Mouse (Mus musculus) thymus, adult 2 months (tissue): Measurements from ENCODE around the gene Grk5. TPM values are rescaled to one million over a fixed set of nuclear protein-coding genes. Genes with fewer than 3 reads are reported as not detected.

Source experiments
- DNase-seq: peaks from one replicate; pipeline ENCODE4 v3.0.0; 2021
- H3K27ac ChIP-seq: fragments of 200-500 bp; 2 replicates; pipeline ENCODE4 v1.5.1; 2012; ENCODE audit warnings: low read length, control low read depth; ENCODE audit not compliant: control insufficient read depth, insufficient read depth
- H3K27me3 ChIP-seq: fragments of 200-500 bp; 2 replicates; pipeline ENCODE4 v1.6.1; 2012; ENCODE audit warnings: mild to moderate bottlenecking, low read length, moderate library complexity, mixed read lengths; ENCODE audit not compliant: control insufficient read depth, insufficient read depth
- H3K36me3 ChIP-seq: fragments of 200-500 bp; 2 replicates; pipeline ENCODE4 v1.6.1; 2012; ENCODE audit warnings: mild to moderate bottlenecking, low read length, moderate library complexity; ENCODE audit not compliant: control insufficient read depth, insufficient read depth
- H3K4me1 ChIP-seq: fragments of 200-500 bp; replicated peaks from 2 replicates; pipeline ENCODE4 v1.6.1; 2012; ENCODE audit warnings: low read length; ENCODE audit not compliant: control insufficient read depth, insufficient read depth
- H3K4me3 ChIP-seq: fragments of 200-500 bp; 2 replicates; pipeline ENCODE4 v1.5.1; 2012; ENCODE audit warnings: mild to moderate bottlenecking, low read length, control low read depth, moderate library complexity; ENCODE audit not compliant: control insufficient read depth, insufficient read depth
- CTCF ChIP-seq: fragments of 200-500 bp; IDR thresholded peaks from 2 replicates; pipeline ENCODE4 v1.5.1; 2012; ENCODE audit warnings: mild to moderate bottlenecking, control low read depth, low read length, moderate library complexity, borderline replicate concordance; ENCODE audit not compliant: control insufficient read depth, poor library complexity, insufficient read depth; ENCODE audit errors: extremely low read depth
- POLR2A ChIP-seq: fragments of 200-500 bp; IDR thresholded peaks from 2 replicates; pipeline ENCODE4 v1.6.1; 2012; ENCODE audit warnings: mild to moderate bottlenecking, low read length, control low read depth, moderate library complexity; ENCODE audit not compliant: control insufficient read depth, poor library complexity, insufficient read depth; ENCODE audit errors: extremely low read depth
- WGBS: fragments of 180-500 bp; shearing (Covaris S2); methylation state at CpG from one replicate; pipeline ENCODE4 v1.1.7; 2018; 5-methylcytosine and 5-hydroxymethylcytosine counted together
- polyA plus RNA-seq: library from polyadenylated mRNA; depleted of rRNA; stranded (reverse); fragments of >200 nt; gene quantifications from 2 replicates; pipeline ENCODE4 v1.2.3, GENCODE M21; 2012

Gene Grk5
- polyA plus RNA-seq, 1 experiment, result 2.0 TPM

DNA sequence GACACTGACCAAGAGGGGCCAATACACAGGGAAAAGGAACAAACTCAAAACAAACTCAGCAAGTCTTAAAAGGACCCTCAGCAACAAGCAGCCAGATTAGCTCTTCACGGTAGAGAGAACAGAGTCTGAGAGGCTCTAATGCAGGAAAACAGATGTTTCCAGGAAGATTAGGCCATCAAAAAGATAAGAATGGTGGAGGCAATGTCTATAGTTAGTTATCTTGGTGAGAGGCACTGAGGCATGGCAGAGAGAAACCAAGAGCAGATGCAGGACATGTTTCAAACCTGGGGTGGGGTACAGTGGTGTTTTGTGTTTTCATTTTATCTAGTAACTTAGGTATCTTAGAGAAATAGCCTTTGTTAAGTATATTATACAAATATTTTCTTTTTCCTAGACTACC is 17.3 kb upstream of the Grk5 start:
- 65% methylated on average over 1 of the region's 1 CpGs for WGBS
- no peak overlapping the region for H3K4me3 ChIP-seq
- H3K4me1 ChIP-seq, result peaks cover 7% of the 10 kb centered on the region
- no peak for TF ChIP-seq POLR2A
- TF ChIP-seq CTCF, result no peak
- peaks cover 13% of the 10 kb centered on the region for H3K36me3 ChIP-seq
- no peaks in the 10 kb centered on the region for H3K27me3 ChIP-seq
- no peak overlapping the region for H3K27ac ChIP-seq
- DNase-seq, result no peak

DNA sequence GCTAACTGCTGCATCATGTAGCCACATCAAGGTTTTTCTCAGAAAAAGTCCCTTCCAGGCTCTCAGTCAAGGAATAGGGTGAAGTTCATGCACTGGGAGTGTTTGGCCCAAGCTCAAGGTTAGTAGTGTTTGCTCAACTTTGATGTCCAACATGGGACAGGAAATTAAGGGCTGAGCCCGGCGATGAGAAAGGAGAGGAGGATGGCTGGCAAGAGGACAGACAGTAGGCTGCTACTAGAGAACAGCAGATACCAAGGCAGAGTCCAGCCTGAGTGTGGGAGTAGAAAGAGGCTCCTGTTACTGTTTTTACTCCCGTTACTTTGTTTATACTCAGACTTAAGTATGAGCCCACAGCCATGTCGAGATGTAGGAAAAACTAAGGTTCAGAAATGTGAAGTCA is 16.0 kb upstream of the Grk5 start:
- TF ChIP-seq POLR2A (no peak), CTCF (no peak)
- no peak for DNase-seq
- Histone ChIP-seq H3K27ac (no peak overlapping the region), H3K4me3 (no peak overlapping the region), H3K36me3 (peaks cover 11% of the 10 kb centered on the region), H3K4me1 (peaks cover 7% of the 10 kb centered on the region), H3K27me3 (no peaks in the 10 kb centered on the region)
- WGBS, result 13% methylated on average over 4 of the region's 4 CpGs

DNA sequence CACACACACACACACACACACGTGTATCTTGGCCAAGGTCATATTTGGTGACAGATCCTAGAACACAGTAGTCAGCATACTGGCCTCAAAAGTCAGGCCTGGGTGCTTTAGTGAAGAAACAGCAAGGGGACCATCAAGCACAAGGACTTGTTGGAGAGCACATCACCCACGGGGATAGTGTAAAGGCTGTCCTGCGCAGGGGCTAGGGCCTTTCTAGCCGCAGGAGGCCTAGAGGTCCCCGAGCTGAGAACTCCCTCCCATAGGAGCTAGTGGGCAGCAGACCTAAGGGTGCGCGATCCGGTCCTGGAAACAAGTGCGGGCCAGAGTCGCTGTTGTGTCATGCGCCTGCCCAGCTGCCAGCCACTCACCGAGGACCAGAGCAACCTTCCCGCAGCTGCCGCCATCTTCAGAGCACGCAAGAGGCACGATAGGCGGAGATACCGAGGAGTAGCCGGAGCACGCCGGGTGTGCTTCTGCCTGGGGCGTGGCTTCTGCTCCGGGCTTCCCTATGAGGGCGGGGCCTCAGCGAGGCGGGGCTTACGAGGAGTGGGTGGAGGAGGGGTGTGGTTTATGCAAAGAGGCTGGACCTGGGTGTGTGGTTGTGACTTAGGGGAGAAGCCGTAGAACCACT is 15.4 kb upstream of the Grk5 start, which contains the start of gene Prdx3:
Prdx3 (minus strand) TSS at position 493 of the 631 bp plus-strand sequence.
- no peaks in the 10 kb centered on the region for H3K27me3 ChIP-seq
- peaks cover 7% of the 10 kb centered on the region for H3K4me1 ChIP-seq
- H3K36me3 ChIP-seq, result peaks cover 8% of the 10 kb centered on the region
- TF ChIP-seq POLR2A, result peak; percentile 63
- TF ChIP-seq CTCF, result no peak
- peak; percentile 99 for DNase-seq
- no peak within 1 kb of the TSS for H3K27ac ChIP-seq
- under 1% methylated on average over 28 of the region's 28 CpGs for WGBS
- H3K4me3 ChIP-seq, result peak within 1 kb of the TSS; percentile 70

DNA sequence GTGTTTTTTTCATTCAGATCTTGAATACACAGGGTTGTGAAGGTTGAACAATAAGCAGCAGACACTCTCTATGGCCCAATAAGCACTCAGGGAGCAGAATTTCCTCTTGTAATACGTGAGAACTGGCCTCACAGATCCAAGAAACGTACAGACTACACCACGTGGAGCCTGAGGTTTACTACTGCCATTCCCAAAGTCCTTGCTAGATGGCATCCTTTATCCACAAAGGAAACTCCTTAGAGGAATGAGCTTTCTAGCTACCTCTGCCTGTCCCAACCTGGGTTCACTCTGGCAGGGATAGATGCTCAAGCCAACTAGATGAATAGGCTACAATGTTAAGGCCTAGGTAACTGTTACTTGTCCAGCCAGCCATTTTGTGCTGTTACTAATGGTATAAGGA is 6.4 kb upstream of the Grk5 start:
- Histone ChIP-seq H3K27me3 (no peaks in the 10 kb centered on the region), H3K4me3 (no peak overlapping the region), H3K4me1 (no peaks in the 10 kb centered on the region), H3K36me3 (no peaks in the 10 kb centered on the region), H3K27ac (no peak overlapping the region)
- no peak for TF ChIP-seq POLR2A
- no peak for TF ChIP-seq CTCF
- whole genome bisulfite sequencing, result 88% methylated on average over 3 of the region's 3 CpGs
- no peak for DNase-seq

DNA sequence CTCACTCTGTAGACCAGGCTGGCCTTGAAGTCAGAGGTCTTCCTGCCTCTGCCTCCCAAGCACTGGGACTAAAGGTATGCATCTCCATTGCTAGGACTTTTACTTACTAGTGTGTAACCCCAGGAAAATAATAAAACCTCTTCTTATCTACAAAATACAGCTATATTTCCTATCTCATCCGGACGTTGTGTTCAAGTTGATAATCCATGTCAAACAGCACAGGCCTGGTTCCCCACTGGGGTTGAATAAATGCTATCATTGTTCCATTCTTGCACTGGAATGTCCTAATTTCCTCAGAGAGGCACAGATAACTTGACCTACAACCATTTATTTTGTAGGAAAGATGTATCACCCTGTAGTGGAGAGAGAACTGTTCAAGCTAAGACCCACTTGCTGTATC is 1.9 kb upstream of the Grk5 start:
- H3K4me3 ChIP-seq, result no peak overlapping the region
- no peaks in the 10 kb centered on the region for H3K36me3 ChIP-seq
- 0 out of 2 replicates have a peak, but pooled peaks cover 5% of the 10 kb centered on the region for H3K4me1 ChIP-seq
- no peaks in the 10 kb centered on the region for H3K27me3 ChIP-seq
- no peak overlapping the region for H3K27ac ChIP-seq
- 99% methylated on average over 2 of the region's 2 CpGs for WGBS
- DNase-seq, result no peak
- TF ChIP-seq POLR2A, result no peak
- no peak for TF ChIP-seq CTCF

DNA sequence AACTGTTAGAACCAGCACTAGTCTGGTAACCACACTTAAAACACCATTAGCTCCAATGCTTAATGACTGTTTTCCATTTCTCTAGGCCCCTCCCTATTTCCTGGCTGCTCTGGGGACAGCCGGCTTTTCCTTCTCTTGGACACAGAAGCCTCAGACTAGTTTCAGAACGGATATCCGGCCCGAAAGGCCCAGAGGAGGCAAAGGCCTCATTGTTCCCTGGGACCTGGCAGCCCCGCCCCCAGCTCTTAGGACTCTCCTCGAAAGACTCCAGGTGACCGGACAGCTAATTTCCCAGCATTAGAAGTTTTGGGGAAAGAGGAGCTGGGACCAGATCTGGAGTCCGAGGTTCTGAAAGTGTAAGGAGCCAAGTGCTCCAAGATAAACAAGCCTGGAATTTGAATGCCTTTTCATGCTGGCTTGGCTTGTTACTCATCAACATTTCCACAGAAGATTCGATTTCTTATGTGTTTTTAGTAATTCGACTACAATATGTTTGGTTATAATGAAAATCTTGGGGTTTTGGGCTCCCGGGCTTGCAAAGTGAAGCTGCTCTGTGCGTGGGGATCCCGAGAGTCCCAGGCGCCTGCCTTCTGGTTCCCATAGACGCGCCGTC is 342 bp upstream of the Grk5 start:
- Histone ChIP-seq H3K4me1 (0 out of 2 replicates have a peak, but pooled peaks cover 5% of the 10 kb centered on the region), H3K4me3 (peak overlapping the region; percentile 87), H3K27me3 (no peaks in the 10 kb centered on the region), H3K27ac (no peak overlapping the region), H3K36me3 (no peaks in the 10 kb centered on the region)
- DNase-seq, result peak; percentile 26
- 25% methylated on average over 17 of the region's 17 CpGs for WGBS
- TF ChIP-seq CTCF (no peak), POLR2A (no peak)

DNA sequence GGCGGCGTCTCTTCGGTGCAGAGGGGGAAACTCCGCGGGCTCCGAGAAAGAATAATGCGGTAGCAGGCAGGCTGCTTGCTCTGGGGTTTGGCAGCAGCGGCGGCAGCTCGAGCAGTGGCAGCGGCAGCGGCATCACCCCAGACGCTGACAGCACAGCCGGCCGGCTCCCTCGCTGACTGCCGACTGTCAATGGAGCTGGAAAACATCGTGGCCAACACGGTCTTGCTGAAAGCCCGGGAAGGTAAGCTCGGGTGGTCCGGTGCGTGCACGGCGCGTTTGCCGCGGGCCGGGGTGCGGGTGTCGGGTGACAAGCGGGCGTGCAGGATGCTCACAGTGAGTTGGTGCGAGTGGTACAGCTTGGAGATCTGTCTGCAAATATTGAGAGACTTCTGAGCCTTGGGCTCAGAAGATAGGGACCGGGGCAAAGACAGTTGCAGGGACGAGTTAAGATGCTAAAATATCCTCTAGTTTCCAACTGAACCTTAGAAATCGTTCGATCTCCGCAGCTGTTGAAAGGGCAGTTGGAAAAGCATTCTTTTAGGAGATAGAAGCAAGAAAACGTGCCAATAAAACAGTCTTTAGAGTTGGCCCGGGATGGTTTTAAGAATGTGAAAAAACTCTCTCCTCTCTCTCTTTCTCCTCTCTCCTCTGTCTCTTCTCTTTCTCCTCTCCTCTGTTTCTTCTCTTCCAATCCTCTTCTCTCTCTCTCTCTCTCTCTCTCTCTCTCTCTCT is 1.0 kb downstream of the Grk5 start:
- Histone ChIP-seq H3K4me1 (0 out of 2 replicates have a peak, but pooled peaks cover 5% of the 10 kb centered on the region), H3K4me3 (peak overlapping the region; percentile 54), H3K36me3 (no peaks in the 10 kb centered on the region), H3K27ac (no peak overlapping the region), H3K27me3 (no peaks in the 10 kb centered on the region)
- TF ChIP-seq CTCF, result no peak
- TF ChIP-seq POLR2A, result no peak
- WGBS, result under 1% methylated on average over 41 of the region's 41 CpGs
- DNase-seq, result no peak
